Mouse (Mus musculus): ENCODE results near the gene Slc35a2. TPM values are rescaled to one million over a fixed set of nuclear protein-coding genes. Genes with fewer than 3 reads are reported as not detected.
A peak's percentile ranks its signal among the peaks of the same experiment; 100 is the strongest.

Slc35a2 gene
- total and polyA plus RNA-seq, 3 experiments, result 66.7 to 96.0 TPM; not detected in 1

DNA sequence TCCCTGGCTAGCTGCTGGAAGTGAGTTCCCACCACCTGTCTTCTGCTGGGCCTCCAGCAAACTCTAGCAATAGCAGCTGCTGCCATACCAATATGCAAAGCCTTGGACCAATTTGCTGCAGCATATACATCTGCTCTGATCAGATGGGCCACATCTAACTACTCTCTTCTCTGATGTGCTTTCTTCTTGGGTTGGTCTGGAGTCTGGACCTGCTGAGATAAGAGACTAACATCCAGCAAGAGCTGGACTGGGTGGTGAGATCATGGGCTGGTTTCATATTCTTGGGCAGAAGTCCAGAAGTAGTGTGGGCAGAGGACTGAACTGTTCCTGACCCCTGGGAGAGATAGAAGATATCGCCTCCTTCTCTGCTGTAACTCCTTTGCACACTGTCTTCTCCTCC lies 46.7 kb upstream of the Slc35a2 start:
- Histone ChIP-seq H3K4me3 (ENCODE audit: control insufficient read depth in 1 of 2, insufficient read depth in 1 of 2, low read depth in 2 of 2, low read length in 2 of 2) (no peak overlapping the region), H3K4me1 (ENCODE audit: control insufficient read depth in 1 of 2, insufficient read depth in 2 of 2, low read length in 2 of 2) (peaks cover 12 to 38% of the 10 kb centered on the region in 2 experiments), H3K79me2 (ENCODE audit: control insufficient read depth, insufficient read depth, low read length, poor library complexity) (peaks cover 3% of the 10 kb centered on the region), H3K27me3 (ENCODE audit: control insufficient read depth in 1 of 2, insufficient read depth in 2 of 2, low read length in 2 of 2) (no peaks in the 10 kb centered on the region), H3K9ac (ENCODE audit: control insufficient read depth, low read depth, low read length, poor library complexity, severe bottlenecking) (no peak overlapping the region; the same call in 1 of the 2 replicates), H3K27ac (ENCODE audit: control insufficient read depth, low read depth, low read length) (peak overlapping the region; percentile 73), H3K36me3 (ENCODE audit: control insufficient read depth in 1 of 2, insufficient read depth in 2 of 2, low read length in 2 of 2) (peaks cover 0 to 26% of the 10 kb centered on the region in 2 experiments; a peak in 2 of 4 replicates), H3K9me3 (replicated peaks; ENCODE audit: insufficient read depth, low read length) (no peaks in the 10 kb centered on the region)
- DNase-seq (ENCODE audit: low read depth, low spot score), result peak; percentile 77
- TF ChIP-seq NELFE (IDR thresholded peaks at IDR 0.05; ENCODE audit: low read depth, low read length) (no peak), CTCF (IDR thresholded peaks at IDR 0.05 in 2 of 3, conservative IDR thresholded peaks at IDR 0.05 in 1 of 3; ENCODE audit: control insufficient read depth in 1 of 3, insufficient read depth in 1 of 3, low read depth in 2 of 3, low read length in 3 of 3, poor library complexity in 1 of 3, severe bottlenecking in 1 of 3) (no peak), ZNF384 (IDR thresholded peaks at IDR 0.05; ENCODE audit: low read depth, low read length) (no peak), MYC (IDR thresholded peaks at IDR 0.05; ENCODE audit: low read depth, low read length) (no peak), UBTF (IDR thresholded peaks at IDR 0.05; ENCODE audit: borderline replicate concordance, insufficient read depth, low read depth, low read length) (no peak), JUND (IDR thresholded peaks at IDR 0.05; ENCODE audit: low read depth, low read length) (no peak), HCFC1 (IDR thresholded peaks at IDR 0.05; ENCODE audit: low read depth, low read length) (no peak), CHD2 (IDR thresholded peaks at IDR 0.05; ENCODE audit: low read length) (no peak), POLR2A (IDR thresholded peaks at IDR 0.05; ENCODE audit: control insufficient read depth in 1 of 2, insufficient read depth in 1 of 2, low read depth in 1 of 2, low read length in 2 of 2, poor library complexity in 1 of 2) (no peak), SMC3 (IDR thresholded peaks at IDR 0.05; ENCODE audit: low read depth, low read length) (no peak), RAD21 (IDR thresholded peaks at IDR 0.05; ENCODE audit: low read depth, low read length) (no peak), TAL1 (IDR thresholded peaks at IDR 0.05; ENCODE audit: low read length) (peak; percentile 88), MXI1 (IDR thresholded peaks at IDR 0.05; ENCODE audit: low read depth, low read length) (no peak), CHD1 (IDR thresholded peaks at IDR 0.05; ENCODE audit: low read depth, low read length) (no peak), ETS1 (IDR thresholded peaks at IDR 0.05; ENCODE audit: low read depth, low read length) (peak; percentile 76), MAFK (IDR thresholded peaks at IDR 0.05; ENCODE audit: borderline replicate concordance, low read depth, low read length) (no peak), MYB (IDR thresholded peaks at IDR 0.05; ENCODE audit: low read depth, low read length) (no peak), BHLHE40 (IDR thresholded peaks at IDR 0.05; ENCODE audit: borderline replicate concordance, low read depth, low read length) (no peak), TCF12 (IDR thresholded peaks at IDR 0.05; ENCODE audit: low read depth, low read length) (peak; percentile 83), ZC3H11A (IDR thresholded peaks at IDR 0.05; ENCODE audit: low read depth, low read length) (no peak), MAZ (IDR thresholded peaks at IDR 0.05; ENCODE audit: low read depth, low read length) (no peak), RCOR1 (IDR thresholded peaks at IDR 0.05; ENCODE audit: low read depth, low read length) (no peak), SIN3A (IDR thresholded peaks at IDR 0.05; ENCODE audit: low read length) (peak; percentile 40; the same call in 1 of the 2 replicates), E2F4 (IDR thresholded peaks at IDR 0.05; ENCODE audit: borderline replicate concordance, low read depth, low read length) (no peak), USF1 (IDR thresholded peaks at IDR 0.05; ENCODE audit: low read depth, low read length) (no peak), MAX (IDR thresholded peaks at IDR 0.05; ENCODE audit: low read length) (no peak), NRF1 (IDR thresholded peaks at IDR 0.05; ENCODE audit: insufficient read depth, low read depth, low read length, poor library complexity, severe bottlenecking) (no peak), POLR2AphosphoS5 (IDR thresholded peaks at IDR 0.05; ENCODE audit: borderline replicate concordance, low read depth, low read length) (no peak), GATA1 (IDR thresholded peaks at IDR 0.05; ENCODE audit: low read depth, low read length) (peak; percentile 85), KAT2A (conservative IDR thresholded peaks at IDR 0.05; ENCODE audit: low read depth, low read length) (no peak), EP300 (IDR thresholded peaks at IDR 0.05; ENCODE audit: low read depth in 1 of 2, low read length in 2 of 2) (peak; percentile 79 to 81), TBP (IDR thresholded peaks at IDR 0.05; ENCODE audit: low read depth, low read length) (no peak), ZMIZ1 (IDR thresholded peaks at IDR 0.05; ENCODE audit: low read depth, low read length) (no peak), MEF2A (IDR thresholded peaks at IDR 0.05; ENCODE audit: extremely low read depth, insufficient replicate concordance, low read depth, low read length, poor library complexity, severe bottlenecking) (no peak), POLR2AphosphoS2 (IDR thresholded peaks at IDR 0.05; ENCODE audit: low read length) (no peak)

All from MEL (cell line).